Mouse (Mus musculus) cerebellum, adult 2 months (tissue): ENCODE results near the gene Fyb2.

Experiments
- CTCF ChIP-seq: fragments of 200-500 bp; IDR thresholded peaks from 2 replicates; pipeline ENCODE4 v1.5.1; 2011; ENCODE audit warnings: low read depth, mild to moderate bottlenecking, control low read depth, low read length, moderate library complexity, borderline replicate concordance; ENCODE audit not compliant: insufficient read depth
- POLR2A ChIP-seq: fragments of 200-500 bp; IDR thresholded peaks from 2 replicates; pipeline ENCODE4 v1.6.1; 2011; ENCODE audit warnings: low read length, control low read depth, borderline replicate concordance; ENCODE audit not compliant: insufficient read depth

DNA sequence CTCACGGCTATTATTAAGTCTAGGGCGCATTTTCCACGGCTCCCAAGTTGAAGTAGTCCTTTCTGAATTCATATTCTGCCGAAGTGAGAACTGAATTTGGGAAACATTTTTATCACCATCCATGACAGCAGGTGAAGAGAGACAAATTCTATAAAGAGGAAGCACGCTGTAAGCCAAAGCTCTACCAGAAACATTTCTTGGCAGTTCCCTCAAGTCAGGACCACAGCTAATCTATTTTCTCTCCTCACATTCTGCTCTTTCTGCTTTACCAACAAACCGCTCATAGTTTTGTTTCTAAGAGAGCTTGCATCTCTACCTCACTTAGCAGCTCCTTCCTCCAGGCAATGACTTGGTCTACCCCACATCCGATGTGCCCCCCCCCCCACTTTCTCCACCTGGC is 100.5 kb downstream of the Fyb2 start:
- TF ChIP-seq CTCF (no peak), POLR2A (no peak)
